Mouse (Mus musculus) liver, postnatal 0 days (tissue): ENCODE results near the gene Wdtc1. TPM values are rescaled to one million over a fixed set of nuclear protein-coding genes. Genes with fewer than 3 reads are reported as not detected.

ENCODE experiments used
- ATAC-seq: fragments of 200-750 bp; cut with Nextera tagmentation; 2 replicates; pipeline ENCODE4 v1.8.0; 2017; ENCODE audit warnings: mild to moderate bottlenecking, moderate library complexity
- DNase-seq: peaks from one replicate; pipeline ENCODE4 v3.0.0-alpha.2; 2016
- H3K27ac ChIP-seq: fragments of 300-500 bp; sonication (generic); 2 replicates; pipeline ENCODE4 v1.5.1; 2014; ENCODE audit warnings: antibody characterized with exemption, moderate library complexity, mild to moderate bottlenecking, low read depth
- H3K27me3 ChIP-seq: fragments of 300-500 bp; sonication (generic); 2 replicates; pipeline ENCODE4 v1.6.1; 2014; ENCODE audit warnings: low read length, control low read depth, mixed read lengths; ENCODE audit not compliant: insufficient read depth
- H3K36me3 ChIP-seq: fragments of 300-500 bp; sonication (generic); replicated peaks from 2 replicates; pipeline ENCODE4 v1.6.1; 2014; ENCODE audit warnings: mild to moderate bottlenecking, control low read depth, low read length, moderate library complexity, mixed read lengths; ENCODE audit not compliant: insufficient read depth
- H3K4me1 ChIP-seq: fragments of 300-500 bp; sonication (generic); 2 replicates; pipeline ENCODE4 v1.6.1; 2014; ENCODE audit warnings: antibody characterized with exemption, mild to moderate bottlenecking, control low read depth; ENCODE audit not compliant: insufficient read depth
- H3K4me2 ChIP-seq: fragments of 300-500 bp; sonication (generic); 2 replicates; pipeline ENCODE4 v1.6.1; 2014; ENCODE audit warnings: low read depth, mild to moderate bottlenecking, low read length, moderate library complexity, mixed read lengths
- H3K4me3 ChIP-seq: fragments of 300-500 bp; sonication (generic); 2 replicates; pipeline ENCODE4 v1.5.1; 2014; ENCODE audit warnings: low read depth, low read length
- H3K9ac ChIP-seq: fragments of 300-500 bp; sonication (generic); replicated peaks from 2 replicates; pipeline ENCODE4 v1.6.1; 2014; ENCODE audit warnings: mild to moderate bottlenecking, moderate library complexity
- H3K9me3 ChIP-seq: fragments of 300-500 bp; sonication (generic); 2 replicates; pipeline ENCODE4 v1.6.1; 2016; ENCODE audit warnings: mild to moderate bottlenecking, control low read depth, low read length, mixed read lengths
- CTCF ChIP-seq: sonication (generic); IDR thresholded peaks from 2 replicates; pipeline ENCODE4 v1.5.1; 2016; ENCODE audit warnings: antibody characterized with exemption, low read depth
- EP300 ChIP-seq: IDR thresholded peaks from 2 replicates; pipeline ENCODE4 v1.6.1; 2016; ENCODE audit warnings: antibody characterized with exemption, low read depth, mild to moderate bottlenecking
- WGBS: fragments of 180-500 bp; shearing (Covaris S2); extraction: QIAGEN DNeasy Blood & Tissue Kit; methylation state at CpG from one replicate; pipeline ENCODE4 v1.1.7; 2014; ENCODE audit not compliant: insufficient replicate concordance; 5-methylcytosine and 5-hydroxymethylcytosine counted together
- polyA plus RNA-seq: library from polyadenylated mRNA; unstranded; fragments of >200 nt; fragmentation: Nextera tagmentation; extraction: Ambion mirVana; gene quantifications from 2 replicates; pipeline ENCODE4 v1.2.1, GENCODE M21; 2015

Wdtc1 gene
- polyA plus RNA-seq, 1 experiment from 2014 or later, result 5.3 TPM

DNA sequence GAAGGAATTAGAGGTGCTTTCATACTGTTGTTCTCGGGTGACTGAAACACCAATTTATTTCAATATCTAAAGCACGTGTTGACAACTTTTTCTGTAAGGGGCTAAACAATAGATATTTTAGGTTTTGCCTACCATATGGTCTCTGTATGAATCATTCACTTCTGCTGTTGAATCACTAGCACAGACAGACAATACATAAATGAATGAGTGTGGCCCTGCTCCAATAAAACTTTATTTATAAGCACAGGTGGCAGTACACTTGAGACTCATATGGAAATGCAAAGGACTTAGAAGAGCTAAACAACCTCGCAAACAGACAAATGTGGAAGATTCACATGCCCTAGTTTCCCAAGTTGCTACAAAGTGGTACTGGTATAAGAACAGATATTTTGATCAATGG is 33.6 kb downstream of the Wdtc1 start:
- H3K27ac ChIP-seq, result no peak overlapping the region
- H3K4me3 ChIP-seq, result no peak overlapping the region
- no peaks in the 10 kb centered on the region for H3K9me3 ChIP-seq
- no peak for ATAC-seq
- H3K4me2 ChIP-seq, result no peak overlapping the region
- peaks cover 16% of the 10 kb centered on the region for H3K36me3 ChIP-seq
- no peaks in the 10 kb centered on the region for H3K27me3 ChIP-seq
- no peak for DNase-seq
- H3K4me1 ChIP-seq, result no peaks in the 10 kb centered on the region
- H3K9ac ChIP-seq, result no peak overlapping the region
- 85% methylated on average over 3 of the region's 3 CpGs for WGBS
- TF ChIP-seq CTCF (no peak), EP300 (no peak)

DNA sequence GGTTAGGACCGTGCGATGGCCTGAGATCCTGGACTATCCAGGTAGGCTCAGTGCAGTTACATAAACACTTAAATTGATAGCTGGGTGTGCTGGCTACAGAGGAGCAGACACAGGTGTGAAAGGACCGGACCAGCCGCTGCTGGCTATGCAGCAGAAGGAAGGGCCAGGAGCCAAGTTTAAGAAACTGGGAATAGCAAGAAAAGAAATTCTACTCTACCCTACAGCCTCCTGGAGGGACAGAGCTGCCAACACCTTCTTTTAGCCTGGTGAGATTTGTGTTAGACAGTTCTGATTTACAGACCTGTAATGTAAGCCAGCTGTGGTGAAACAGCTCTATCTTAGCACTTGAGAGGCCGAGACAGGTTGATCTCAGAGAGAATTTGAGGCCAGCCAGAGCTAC is 37.3 kb downstream of the Wdtc1 start:
- 87% methylated on average over 5 of the region's 5 CpGs for WGBS
- DNase-seq (no peak), ATAC-seq (no peak)
- H3K9ac ChIP-seq, result no peak overlapping the region
- no peaks in the 10 kb centered on the region for H3K27me3 ChIP-seq
- no peak overlapping the region for H3K27ac ChIP-seq
- no peak for TF ChIP-seq CTCF
- TF ChIP-seq EP300, result no peak
- H3K4me2 ChIP-seq, result no peak overlapping the region
- H3K9me3 ChIP-seq, result no peaks in the 10 kb centered on the region
- H3K4me1 ChIP-seq, result no peaks in the 10 kb centered on the region
- no peak overlapping the region for H3K4me3 ChIP-seq
- H3K36me3 ChIP-seq, result peaks cover 16% of the 10 kb centered on the region; the same call in 1 of the 2 replicates

DNA sequence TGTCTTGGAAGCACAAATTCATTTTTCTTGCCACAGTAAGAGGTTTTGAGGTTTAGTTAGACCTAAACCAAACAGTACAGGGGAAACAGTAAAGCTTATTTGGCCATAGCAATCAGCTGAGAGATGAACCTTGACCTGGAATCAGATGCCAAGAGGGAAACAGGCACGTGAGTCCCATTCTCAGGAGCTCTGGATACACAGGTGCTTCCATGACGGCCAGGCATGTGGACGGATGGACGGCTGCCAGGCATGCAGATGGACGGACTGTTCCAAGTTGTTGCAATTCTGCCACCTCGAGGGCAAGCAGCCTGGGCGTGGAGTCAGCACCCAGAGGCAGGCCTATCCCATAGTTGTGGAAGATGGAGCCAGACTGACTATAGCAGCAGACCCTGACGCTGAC is 38.4 kb downstream of the Wdtc1 start:
- H3K4me2 ChIP-seq, result no peak overlapping the region
- H3K9ac ChIP-seq, result no peak overlapping the region
- ATAC-seq (peak; percentile 93), DNase-seq (peak; percentile 82)
- H3K4me1 ChIP-seq, result no peaks in the 10 kb centered on the region
- no peaks in the 10 kb centered on the region for H3K27me3 ChIP-seq
- H3K9me3 ChIP-seq, result no peaks in the 10 kb centered on the region
- TF ChIP-seq EP300 (peak; percentile 21; the same call in 1 of the 2 replicates), CTCF (0 out of 2 replicates have a peak, but pooled peaks have one; percentile 5)
- WGBS, result 74% methylated on average over 8 of the region's 8 CpGs
- no peak overlapping the region for H3K27ac ChIP-seq
- peaks cover 10% of the 10 kb centered on the region; the same call in 1 of the 2 replicates for H3K36me3 ChIP-seq
- H3K4me3 ChIP-seq, result no peak overlapping the region

DNA sequence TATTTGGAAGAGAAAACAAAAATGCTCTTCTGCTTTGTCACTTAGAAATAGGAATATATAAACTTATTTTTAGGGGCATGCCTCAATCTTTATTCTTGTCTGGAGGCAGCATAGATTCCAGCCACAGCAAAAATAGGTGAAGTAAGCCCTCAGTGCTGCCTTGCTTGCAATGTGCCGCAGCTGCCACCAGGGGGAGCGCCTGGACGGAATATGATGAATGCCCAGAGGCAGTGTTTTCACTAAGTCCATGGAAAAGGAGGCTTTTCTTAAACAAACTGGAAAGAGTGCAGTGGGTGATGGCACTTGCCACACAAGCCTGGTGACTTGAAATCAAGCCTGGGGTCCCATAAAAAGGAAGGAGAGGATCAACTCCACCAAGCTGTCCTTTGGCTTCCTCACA is 43.3 kb downstream of the Wdtc1 start:
- no peak for TF ChIP-seq EP300
- TF ChIP-seq CTCF, result peak; percentile 98
- ATAC-seq, result no peak
- Histone ChIP-seq H3K36me3 (peaks cover 8% of the 10 kb centered on the region; the same call in 1 of the 2 replicates), H3K27ac (no peak overlapping the region), H3K4me1 (no peaks in the 10 kb centered on the region), H3K4me2 (no peak overlapping the region), H3K9me3 (no peaks in the 10 kb centered on the region), H3K27me3 (no peaks in the 10 kb centered on the region), H3K4me3 (no peak overlapping the region), H3K9ac (no peak overlapping the region)
- DNase-seq, result peak; percentile 91
- 0% methylated on average over 3 of the region's 3 CpGs for WGBS

DNA sequence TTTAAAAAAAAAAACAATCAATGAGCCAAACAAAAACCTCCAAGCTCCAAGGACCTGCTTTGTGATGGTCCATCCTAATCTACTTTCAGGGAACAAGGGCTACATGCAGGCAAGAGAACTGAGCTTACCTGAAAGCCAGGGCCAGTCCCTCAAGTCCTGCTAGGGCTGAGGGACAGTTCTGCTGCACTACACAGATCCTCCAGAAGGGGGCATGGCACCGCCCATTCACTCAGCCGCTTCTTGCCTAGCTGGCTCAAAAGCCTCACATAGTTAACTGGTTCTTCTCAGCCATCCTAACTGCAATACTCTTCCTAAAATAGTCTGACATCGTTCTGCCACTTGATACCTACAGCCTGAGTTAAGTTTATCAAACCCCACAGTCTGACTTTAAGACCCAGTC is 46.0 kb downstream of the Wdtc1 start:
- Histone ChIP-seq H3K9ac (no peak overlapping the region), H3K4me1 (no peaks in the 10 kb centered on the region), H3K27me3 (no peaks in the 10 kb centered on the region), H3K9me3 (no peaks in the 10 kb centered on the region), H3K36me3 (peaks cover 5% of the 10 kb centered on the region; the same call in 1 of the 2 replicates), H3K4me3 (no peak overlapping the region), H3K4me2 (no peak overlapping the region), H3K27ac (no peak overlapping the region)
- 45% methylated on average over 3 of the region's 3 CpGs for WGBS
- DNase-seq (peak; percentile 71), ATAC-seq (no peak)
- TF ChIP-seq CTCF, result peak; percentile 82
- no peak for TF ChIP-seq EP300

DNA sequence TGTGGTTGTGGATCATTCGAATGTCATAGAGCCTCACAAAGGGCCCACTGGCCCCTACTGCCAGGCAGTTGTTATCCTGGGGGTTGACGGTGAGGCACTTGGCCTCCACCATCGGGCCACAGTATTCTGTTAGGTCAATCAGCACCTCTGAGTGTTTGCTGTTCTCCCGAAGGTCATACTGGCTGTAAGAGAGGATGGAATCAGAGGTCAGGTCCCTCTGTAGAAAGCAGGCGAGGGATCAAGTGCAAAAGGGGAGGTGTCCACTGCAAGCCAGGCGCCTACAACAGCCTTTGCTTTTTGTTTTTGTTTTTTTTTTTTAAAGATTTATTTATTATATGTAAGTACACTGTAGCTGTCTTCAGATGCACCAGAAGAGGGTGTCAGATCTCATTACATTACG is 47.5 kb downstream of the Wdtc1 start:
- H3K27ac ChIP-seq, result no peak overlapping the region
- no peak overlapping the region for H3K4me2 ChIP-seq
- DNase-seq (no peak), ATAC-seq (peak; percentile 55; the same call in 1 of the 2 replicates)
- H3K27me3 ChIP-seq, result no peaks in the 10 kb centered on the region
- H3K36me3 ChIP-seq, result peaks cover 13% of the 10 kb centered on the region
- no peak overlapping the region for H3K4me3 ChIP-seq
- no peaks in the 10 kb centered on the region for H3K9me3 ChIP-seq
- TF ChIP-seq EP300 (no peak), CTCF (no peak)
- WGBS, result 73% methylated on average over 7 of the region's 7 CpGs
- H3K4me1 ChIP-seq, result no peaks in the 10 kb centered on the region
- H3K9ac ChIP-seq, result no peak overlapping the region

DNA sequence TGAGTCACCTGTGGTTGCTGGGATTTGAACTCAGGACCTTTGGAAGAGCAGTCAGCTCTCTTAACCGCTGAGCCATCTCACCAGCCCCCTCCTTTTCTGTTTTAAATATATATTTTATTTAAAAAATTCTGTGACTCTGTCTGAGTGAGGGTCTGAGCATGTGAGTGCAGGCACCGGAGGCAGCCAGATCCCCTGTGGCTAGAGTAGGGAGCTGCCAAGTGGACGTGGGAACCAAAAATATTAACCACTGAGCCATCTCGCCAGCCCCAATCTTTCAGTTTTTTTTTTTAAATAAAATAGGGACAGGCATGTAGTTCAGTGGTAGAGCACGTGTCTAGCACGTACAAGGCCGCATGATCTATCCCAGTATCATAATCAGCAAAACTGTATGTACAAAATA is 48.5 kb downstream of the Wdtc1 start:
- DNase-seq, result no peak
- no peak for ATAC-seq
- no peak overlapping the region for H3K9ac ChIP-seq
- 89% methylated on average over 7 of the region's 7 CpGs for WGBS
- no peak overlapping the region for H3K4me2 ChIP-seq
- H3K27me3 ChIP-seq, result no peaks in the 10 kb centered on the region
- H3K4me1 ChIP-seq, result no peaks in the 10 kb centered on the region
- H3K9me3 ChIP-seq, result no peaks in the 10 kb centered on the region
- H3K36me3 ChIP-seq, result peaks cover 23% of the 10 kb centered on the region
- no peak overlapping the region for H3K4me3 ChIP-seq
- no peak for TF ChIP-seq EP300
- TF ChIP-seq CTCF, result no peak
- no peak overlapping the region for H3K27ac ChIP-seq
